Mouse (Mus musculus): ENCODE results near the gene Rin3. TPM values are rescaled to one million over a fixed set of nuclear protein-coding genes. Genes with fewer than 3 reads are reported as not detected.

The Rin3 gene
- polyA plus RNA-seq, 1 experiment: 16.7 TPM

GRCm38 (mm10) chr12:102296361-102296760 lies 13.5 kb downstream of the Rin3 start:
- Histone ChIP-seq H3K4me3 (ENCODE audit: insufficient read depth, poor library complexity, severe bottlenecking) (no peak overlapping the region), H3ac (ENCODE audit: control insufficient read depth, insufficient read length, low read depth) (no peak overlapping the region), H3K27me3 (ENCODE audit: control insufficient read depth, insufficient read depth, insufficient read length) (no peaks in the 10 kb centered on the region), H3K79me3 (ENCODE audit: low read depth) (peaks cover 38% of the 10 kb centered on the region), H3K79me2 (ENCODE audit: control insufficient read depth, insufficient read depth) (peaks cover 68% of the 10 kb centered on the region), H3K36me3 (ENCODE audit: control insufficient read depth, insufficient read depth) (no peaks in the 10 kb centered on the region)
- TF ChIP-seq USF1 (IDR thresholded peaks at IDR 0.05; ENCODE audit: low read depth): no peak
- no peak for TF ChIP-seq MAX (IDR thresholded peaks at IDR 0.05)
- TF ChIP-seq CEBPB (IDR thresholded peaks at IDR 0.05; ENCODE audit: low read depth): no peak
- no peak for TF ChIP-seq CTCF (IDR thresholded peaks at IDR 0.05; ENCODE audit: control insufficient read depth, insufficient read depth, insufficient read length)
- TF ChIP-seq FOSL1 (IDR thresholded peaks at IDR 0.05; ENCODE audit: insufficient read depth, low read length, poor library complexity, severe bottlenecking): no peak
- TF ChIP-seq MYOD1 (IDR thresholded peaks at IDR 0.05; ENCODE audit: control insufficient read depth, insufficient read length, low read depth): no peak
- no peak for TF ChIP-seq MYOG (IDR thresholded peaks at IDR 0.05; ENCODE audit: control insufficient read depth, extremely low read depth, insufficient read length)

DNA sequence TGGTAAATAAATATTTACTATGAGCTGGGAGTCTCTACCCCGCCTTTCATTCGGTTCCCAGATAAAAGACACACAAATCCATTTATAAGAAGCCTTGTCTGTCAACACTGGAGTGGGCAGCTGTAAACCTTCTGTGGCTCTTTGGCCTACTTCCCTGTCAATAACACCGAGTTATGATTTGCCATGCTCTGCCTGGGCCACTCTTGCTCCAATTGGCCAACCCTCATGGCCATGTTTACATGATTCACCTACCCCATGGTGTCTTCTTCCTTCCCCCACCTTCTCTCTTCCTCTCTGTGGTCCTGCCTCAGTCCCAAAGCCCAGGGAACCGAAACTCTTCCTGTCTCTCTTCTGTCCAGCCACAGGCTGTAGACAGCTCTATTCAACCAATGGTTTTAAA lies 14.1 kb downstream of the Rin3 start:
- Histone ChIP-seq H3ac (ENCODE audit: control insufficient read depth, insufficient read length, low read depth) (no peak overlapping the region), H3K4me3 (ENCODE audit: insufficient read depth, poor library complexity, severe bottlenecking) (no peak overlapping the region), H3K27me3 (ENCODE audit: control insufficient read depth, insufficient read depth, insufficient read length) (no peaks in the 10 kb centered on the region), H3K36me3 (ENCODE audit: control insufficient read depth, insufficient read depth) (no peaks in the 10 kb centered on the region), H3K79me2 (ENCODE audit: control insufficient read depth, insufficient read depth) (peaks cover 62% of the 10 kb centered on the region), H3K79me3 (ENCODE audit: low read depth) (peaks cover 35% of the 10 kb centered on the region)
- no peak for TF ChIP-seq MAX (IDR thresholded peaks at IDR 0.05)
- no peak for TF ChIP-seq USF1 (IDR thresholded peaks at IDR 0.05; ENCODE audit: low read depth)
- TF ChIP-seq MYOG (IDR thresholded peaks at IDR 0.05; ENCODE audit: control insufficient read depth, extremely low read depth, insufficient read length): no peak
- TF ChIP-seq MYOD1 (IDR thresholded peaks at IDR 0.05; ENCODE audit: control insufficient read depth, insufficient read length, low read depth): no peak
- no peak for TF ChIP-seq CEBPB (IDR thresholded peaks at IDR 0.05; ENCODE audit: low read depth)
- TF ChIP-seq CTCF (IDR thresholded peaks at IDR 0.05; ENCODE audit: control insufficient read depth, insufficient read depth, insufficient read length): no peak
- TF ChIP-seq FOSL1 (IDR thresholded peaks at IDR 0.05; ENCODE audit: insufficient read depth, low read length, poor library complexity, severe bottlenecking): no peak

GRCm38 (mm10) chr12:102299209-102299608 lies 16.4 kb downstream of the Rin3 start:
- no peak for TF ChIP-seq MYOG (IDR thresholded peaks at IDR 0.05; ENCODE audit: control insufficient read depth, extremely low read depth, insufficient read length)
- no peak for TF ChIP-seq CTCF (IDR thresholded peaks at IDR 0.05; ENCODE audit: control insufficient read depth, insufficient read depth, insufficient read length)
- no peak for TF ChIP-seq CEBPB (IDR thresholded peaks at IDR 0.05; ENCODE audit: low read depth)
- no peak for TF ChIP-seq USF1 (IDR thresholded peaks at IDR 0.05; ENCODE audit: low read depth)
- TF ChIP-seq MAX (IDR thresholded peaks at IDR 0.05): no peak
- TF ChIP-seq FOSL1 (IDR thresholded peaks at IDR 0.05; ENCODE audit: insufficient read depth, low read length, poor library complexity, severe bottlenecking): no peak
- no peak for TF ChIP-seq MYOD1 (IDR thresholded peaks at IDR 0.05; ENCODE audit: control insufficient read depth, insufficient read length, low read depth)
- Histone ChIP-seq H3K4me3 (ENCODE audit: insufficient read depth, poor library complexity, severe bottlenecking) (no peak overlapping the region), H3K27me3 (ENCODE audit: control insufficient read depth, insufficient read depth, insufficient read length) (no peaks in the 10 kb centered on the region), H3K79me2 (ENCODE audit: control insufficient read depth, insufficient read depth) (peaks cover 52% of the 10 kb centered on the region), H3K36me3 (ENCODE audit: control insufficient read depth, insufficient read depth) (no peaks in the 10 kb centered on the region), H3K79me3 (ENCODE audit: low read depth) (peaks cover 20% of the 10 kb centered on the region), H3ac (ENCODE audit: control insufficient read depth, insufficient read length, low read depth) (no peak overlapping the region)

DNA sequence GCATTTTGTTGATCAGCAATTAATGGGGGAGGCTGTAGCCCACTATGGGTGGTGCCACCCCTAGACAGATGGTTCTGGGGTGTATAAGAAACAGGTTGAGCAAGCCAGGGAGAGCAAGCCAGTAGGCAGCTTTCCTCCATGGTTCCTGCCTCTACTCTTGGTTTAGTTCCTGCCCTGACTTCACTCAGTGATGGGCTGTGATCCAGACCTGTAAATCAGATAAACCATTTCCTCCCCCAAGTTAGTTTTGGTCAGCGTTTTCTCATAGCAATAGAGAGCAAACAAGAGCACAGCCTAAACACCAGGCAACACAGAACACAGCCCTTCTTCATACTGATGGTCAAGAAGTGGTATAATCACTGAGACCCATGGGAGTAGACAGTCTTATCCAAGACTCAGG lies 18.7 kb downstream of the Rin3 start:
- Histone ChIP-seq H3ac (ENCODE audit: control insufficient read depth, insufficient read length, low read depth) (no peak overlapping the region), H3K27me3 (ENCODE audit: control insufficient read depth, insufficient read depth, insufficient read length) (no peaks in the 10 kb centered on the region), H3K4me3 (ENCODE audit: insufficient read depth, poor library complexity, severe bottlenecking) (no peak overlapping the region), H3K79me2 (ENCODE audit: control insufficient read depth, insufficient read depth) (peaks cover 61% of the 10 kb centered on the region), H3K79me3 (ENCODE audit: low read depth) (peaks cover 25% of the 10 kb centered on the region), H3K36me3 (ENCODE audit: control insufficient read depth, insufficient read depth) (no peaks in the 10 kb centered on the region)
- no peak for TF ChIP-seq MAX (IDR thresholded peaks at IDR 0.05)
- no peak for TF ChIP-seq MYOG (IDR thresholded peaks at IDR 0.05; ENCODE audit: control insufficient read depth, extremely low read depth, insufficient read length)
- no peak for TF ChIP-seq CEBPB (IDR thresholded peaks at IDR 0.05; ENCODE audit: low read depth)
- TF ChIP-seq FOSL1 (IDR thresholded peaks at IDR 0.05; ENCODE audit: insufficient read depth, low read length, poor library complexity, severe bottlenecking): no peak
- TF ChIP-seq CTCF (IDR thresholded peaks at IDR 0.05; ENCODE audit: control insufficient read depth, insufficient read depth, insufficient read length): no peak
- no peak for TF ChIP-seq MYOD1 (IDR thresholded peaks at IDR 0.05; ENCODE audit: control insufficient read depth, insufficient read length, low read depth)
- TF ChIP-seq USF1 (IDR thresholded peaks at IDR 0.05; ENCODE audit: low read depth): no peak

GRCm38 (mm10) chr12:102302322-102302721 lies 19.5 kb downstream of the Rin3 start:
- Histone ChIP-seq H3K79me3 (ENCODE audit: low read depth) (peaks cover 29% of the 10 kb centered on the region), H3ac (ENCODE audit: control insufficient read depth, insufficient read length, low read depth) (no peak overlapping the region)

More at GRCm38 (mm10) chr12:102302322-102302721, 19.5 kb downstream of the Rin3 start:
- Histone ChIP-seq H3K4me3 (ENCODE audit: insufficient read depth, poor library complexity, severe bottlenecking) (no peak overlapping the region), H3K27me3 (ENCODE audit: control insufficient read depth, insufficient read depth, insufficient read length) (no peaks in the 10 kb centered on the region), H3K36me3 (ENCODE audit: control insufficient read depth, insufficient read depth) (no peaks in the 10 kb centered on the region), H3K79me2 (ENCODE audit: control insufficient read depth, insufficient read depth) (peaks cover 61% of the 10 kb centered on the region)
- TF ChIP-seq MYOD1 (IDR thresholded peaks at IDR 0.05; ENCODE audit: control insufficient read depth, insufficient read length, low read depth) (no peak), FOSL1 (IDR thresholded peaks at IDR 0.05; ENCODE audit: insufficient read depth, low read length, poor library complexity, severe bottlenecking) (no peak), MAX (IDR thresholded peaks at IDR 0.05) (no peak), CTCF (IDR thresholded peaks at IDR 0.05; ENCODE audit: control insufficient read depth, insufficient read depth, insufficient read length) (no peak), CEBPB (IDR thresholded peaks at IDR 0.05; ENCODE audit: low read depth) (no peak), MYOG (IDR thresholded peaks at IDR 0.05; ENCODE audit: control insufficient read depth, extremely low read depth, insufficient read length) (no peak)
